19 mouse cellular contexts compared by ENCODE assay signal in the genomic region with DNA sequence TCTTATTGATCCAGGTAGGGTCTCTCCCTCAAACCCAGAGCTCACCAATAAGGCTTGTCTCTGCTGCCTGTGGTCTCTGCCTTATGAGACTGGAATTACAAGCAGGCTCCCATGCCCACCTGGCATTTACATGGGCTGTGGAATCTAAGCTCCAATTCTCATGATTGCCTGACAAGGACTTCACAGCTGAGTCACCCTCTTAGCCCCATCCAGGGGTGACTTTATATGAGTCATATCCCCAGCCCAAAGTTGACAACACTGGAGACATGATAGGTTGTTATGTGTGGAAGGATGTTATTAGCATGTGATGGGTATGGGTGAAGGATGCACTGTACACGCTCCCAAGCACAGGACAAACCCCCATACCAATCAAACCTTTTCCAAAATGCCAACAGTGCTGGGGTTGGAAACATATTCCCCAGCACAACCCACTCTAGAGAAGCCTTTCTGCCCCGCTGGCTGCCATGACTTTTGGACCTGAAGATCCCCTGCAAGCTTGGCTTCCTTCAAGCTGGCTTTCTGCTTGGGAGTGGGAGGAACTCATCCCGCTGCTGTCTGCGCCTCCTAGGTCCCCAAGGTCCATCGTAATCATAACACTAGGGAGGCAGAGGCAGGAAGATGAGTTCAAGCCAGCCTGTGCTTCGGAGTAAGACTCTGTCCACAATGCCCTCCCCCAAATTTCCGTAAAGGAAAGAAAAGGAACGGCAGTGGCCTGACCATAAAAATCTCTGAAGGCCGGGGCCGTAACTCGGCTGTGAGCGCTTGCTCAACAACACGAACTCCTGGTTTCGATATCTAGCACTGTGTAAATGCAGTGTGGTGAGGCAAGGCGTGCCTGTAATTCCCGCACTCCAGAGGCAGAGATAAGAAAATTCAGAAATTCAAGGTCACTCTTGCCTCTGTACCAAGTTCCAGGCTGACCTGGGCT. TPM values are rescaled to one million over a fixed set of nuclear protein-coding genes. Genes with fewer than 3 reads are reported as not detected.
A peak's percentile ranks its signal among the peaks of the same experiment; 100 is the strongest.
DNase-seq lines count a peak whose midpoint lies in the region; ATAC-seq and TF ChIP-seq lines count a peak whose summit lies in the region.
"Had no signal": no experiment of that assay in that cellular context is flagged by ENCODE, and none has a peak within 500 bp of the region (broad histone marks: within the 10 kb centered on the region; RNA-seq: fewer than 3 reads in every experiment).

No protein-coding gene starts in this region.

- no peaks in the 10 kb centered on the region for H3K36me3 ChIP-seq in kidney, postnatal 0 days (ENCODE audit: insufficient read depth, low read length)
- no peaks in the 10 kb centered on the region for H3K36me3 ChIP-seq in intestine, postnatal 0 days (ENCODE audit: control insufficient read depth, insufficient read depth)
- H3K36me3 ChIP-seq in small intestine, adult 2 months (ENCODE audit: control insufficient read depth, insufficient read depth, low read length), result no peaks in the 10 kb centered on the region
- no peaks in the 10 kb centered on the region for H3K36me3 ChIP-seq in midbrain, embryonic 13.5 days
- H3K36me3 ChIP-seq in kidney, embryonic 16.5 days (ENCODE audit: insufficient read depth, low read length), result no peaks in the 10 kb centered on the region
- H3K36me3 ChIP-seq: forebrain, embryonic 15.5 days had no signal

- no peak for TF ChIP-seq POLR2A in bone marrow macrophage, adult 2 months (IDR thresholded peaks at IDR 0.05; ENCODE audit: borderline replicate concordance, low read depth, low read length)
- peak; percentile 54; the same call in 1 of the 2 replicates for TF ChIP-seq POLR2A in small intestine, adult 2 months (IDR thresholded peaks at IDR 0.05; ENCODE audit: low read depth, low read length)

- no peak overlapping the region for H3K4me2 ChIP-seq in kidney, postnatal 0 days (ENCODE audit: low read length)
- H3K4me2 ChIP-seq in intestine, postnatal 0 days (replicated peaks; ENCODE audit: low read depth), result peak overlapping the region; percentile 56
- H3K4me2 ChIP-seq in midbrain, embryonic 13.5 days (replicated peaks), result no peak overlapping the region
- H3K4me2 ChIP-seq in kidney, embryonic 16.5 days (replicated peaks; ENCODE audit: low read depth, low read length), result no peak overlapping the region
- H3K4me2 ChIP-seq: forebrain, embryonic 15.5 days had no signal

- H3K27me3 ChIP-seq in kidney, postnatal 0 days (ENCODE audit: insufficient read depth, low read length), result no peaks in the 10 kb centered on the region
- no peaks in the 10 kb centered on the region for H3K27me3 ChIP-seq in intestine, postnatal 0 days (replicated peaks; ENCODE audit: control insufficient read depth, insufficient read depth, low read length)
- no peaks in the 10 kb centered on the region for H3K27me3 ChIP-seq in small intestine, adult 2 months (ENCODE audit: control insufficient read depth, insufficient read depth, low read length)
- H3K27me3 ChIP-seq in midbrain, embryonic 13.5 days, result no peaks in the 10 kb centered on the region; the same call in 1 of the 2 replicates
- H3K27me3 ChIP-seq in kidney, embryonic 16.5 days (ENCODE audit: insufficient read depth, low read length), result no peaks in the 10 kb centered on the region
- H3K27me3 ChIP-seq: CH12.LX; forebrain, embryonic 15.5 days had no signal

- no peak for TF ChIP-seq CTCF in kidney, postnatal 0 days (IDR thresholded peaks at IDR 0.05; ENCODE audit: low read depth)
- no peak for TF ChIP-seq CTCF in bone marrow macrophage, adult 2 months (IDR thresholded peaks at IDR 0.05; ENCODE audit: low read depth, low read length)
- no peak for TF ChIP-seq CTCF in intestine, postnatal 0 days (IDR thresholded peaks at IDR 0.05; ENCODE audit: low read depth)
- no peak for TF ChIP-seq CTCF in small intestine, adult 2 months (IDR thresholded peaks at IDR 0.05; ENCODE audit: extremely low read depth, insufficient read length, insufficient replicate concordance, low read depth, low read length)

- 0 out of 2 replicates have a peak overlapping the region, but pooled peaks have one; percentile 3 for H3K9ac ChIP-seq in kidney, postnatal 0 days (ENCODE audit: low read depth, low read length)
- H3K9ac ChIP-seq in intestine, postnatal 0 days (ENCODE audit: low read depth, low read length), result no peak overlapping the region
- H3K9ac ChIP-seq in midbrain, embryonic 13.5 days (replicated peaks), result no peak overlapping the region
- no peak overlapping the region for H3K9ac ChIP-seq in kidney, embryonic 16.5 days (replicated peaks; ENCODE audit: low read length)
- H3K9ac ChIP-seq: forebrain, embryonic 15.5 days had no signal

- peaks cover 7% of the 10 kb centered on the region; the same call in 1 of the 2 replicates for H3K4me1 ChIP-seq in kidney, postnatal 0 days (replicated peaks; ENCODE audit: insufficient read depth, low read length)
- H3K4me1 ChIP-seq in bone marrow macrophage, adult 2 months (ENCODE audit: control insufficient read depth, insufficient read depth, low read length), result peaks cover 81% of the 10 kb centered on the region
- H3K4me1 ChIP-seq in intestine, postnatal 0 days (replicated peaks; ENCODE audit: control insufficient read depth, insufficient read depth, low read length), result peaks cover 6% of the 10 kb centered on the region; the same call in 1 of the 2 replicates
- H3K4me1 ChIP-seq in small intestine, adult 2 months (ENCODE audit: control insufficient read depth, insufficient read depth, insufficient read length, low read length), result peaks cover 34% of the 10 kb centered on the region
- H3K4me1 ChIP-seq in midbrain, embryonic 13.5 days (replicated peaks), result peaks cover 10% of the 10 kb centered on the region
- H3K4me1 ChIP-seq in kidney, embryonic 16.5 days (ENCODE audit: insufficient read depth, low read length), result peaks cover 38% of the 10 kb centered on the region

- no peak for ATAC-seq in kidney, postnatal 0 days (replicated peaks; ENCODE audit: low FRiP score, low read depth)
- ATAC-seq in intestine, postnatal 0 days, result peak; percentile 80
- ATAC-seq in midbrain, embryonic 13.5 days, result no peak
- ATAC-seq in kidney, embryonic 16.5 days (ENCODE audit: low FRiP score, low TSS enrichment), result no peak
- ATAC-seq: forebrain, embryonic 15.5 days had no signal

- H3K9me3 ChIP-seq in kidney, postnatal 0 days (replicated peaks; ENCODE audit: low read length), result no peaks in the 10 kb centered on the region
- H3K9me3 ChIP-seq in intestine, postnatal 0 days (ENCODE audit: control insufficient read depth), result no peaks in the 10 kb centered on the region
- no peaks in the 10 kb centered on the region for H3K9me3 ChIP-seq in midbrain, embryonic 13.5 days
- no peaks in the 10 kb centered on the region for H3K9me3 ChIP-seq in kidney, embryonic 16.5 days (ENCODE audit: low read length)
- H3K9me3 ChIP-seq: forebrain, embryonic 15.5 days had no signal

- no peak overlapping the region for H3K27ac ChIP-seq in kidney, postnatal 0 days
- H3K27ac ChIP-seq in bone marrow macrophage, adult 2 months (ENCODE audit: insufficient read depth, low read depth, low read length), result peak overlapping the region; percentile 56
- peak overlapping the region; percentile 72 for H3K27ac ChIP-seq in intestine, postnatal 0 days (ENCODE audit: low read depth, low read length)
- H3K27ac ChIP-seq in small intestine, adult 2 months (ENCODE audit: insufficient read depth, low read depth, low read length), result peak overlapping the region; percentile 95
- H3K27ac ChIP-seq in midbrain, embryonic 13.5 days, result no peak overlapping the region
- H3K27ac ChIP-seq in kidney, embryonic 16.5 days (ENCODE audit: low read length), result no peak overlapping the region
- H3K27ac ChIP-seq: forebrain, embryonic 15.5 days had no signal

- DNase-seq in kidney, postnatal 0 days (ENCODE audit: low spot score), result no peak
- DNase-seq in kidney, postnatal 10 days, result no peak
- no peak for DNase-seq in MN1 (ENCODE audit: low spot score)
- DNase-seq: cerebellum, adult 9-10 months; embryo, embryonic 11 days; heart, postnatal 36 days; lung, postnatal 4 days; right cerebral cortex, postnatal 4 days; thymus, postnatal 4 days had no signal

- WGBS in kidney, postnatal 0 days, result 59% methylated on average over 16 of the region's 16 CpGs
- 45% methylated on average over 16 of the region's 16 CpGs for WGBS in intestine, postnatal 0 days
- WGBS in small intestine, adult 2 months, result 30% methylated on average over 16 of the region's 16 CpGs
- 89% methylated on average over 16 of the region's 16 CpGs for WGBS in midbrain, embryonic 13.5 days
- WGBS in kidney, embryonic 16.5 days, result 70% methylated on average over 16 of the region's 16 CpGs

- H3K4me3 ChIP-seq in kidney, postnatal 0 days (replicated peaks; ENCODE audit: low read depth, low read length), result no peak overlapping the region
- 0 out of 2 replicates have a peak overlapping the region, but pooled peaks have one; percentile 7 for H3K4me3 ChIP-seq in bone marrow macrophage, adult 2 months (ENCODE audit: insufficient read depth, low read length)
- 0 out of 2 replicates have a peak overlapping the region, but pooled peaks have one; percentile 17 for H3K4me3 ChIP-seq in intestine, postnatal 0 days (ENCODE audit: low read depth, low read length)
- peak overlapping the region; percentile 46 for H3K4me3 ChIP-seq in small intestine, adult 2 months (ENCODE audit: low read depth, low read length)
- H3K4me3 ChIP-seq in midbrain, embryonic 13.5 days (replicated peaks), result no peak overlapping the region
- H3K4me3 ChIP-seq in kidney, embryonic 16.5 days (ENCODE audit: low read length), result no peak overlapping the region
- H3K4me3 ChIP-seq: forebrain, embryonic 15.5 days had no signal

RNA-seq across cellular contexts. Expression of a gene that starts 14.3 kb away (rescaled TPM):
- polyA plus RNA-seq in kidney, postnatal 0 days (2015; fragmentation: Nextera tagmentation; extraction: Ambion mirVana), result 592 and 644 TPM in 2 replicates
- 937 and 962 TPM in 2 replicates for polyA plus RNA-seq in bone marrow macrophage, adult 2 months (2012; ENCODE audit: insufficient read depth, insufficient read length, missing spikeins)
- polyA plus RNA-seq in intestine, postnatal 0 days (2015; fragmentation: Nextera tagmentation; extraction: Ambion mirVana), result 461 and 471 TPM in 2 replicates
- polyA plus RNA-seq in small intestine, adult 2 months (2012; rRNA removed), result 11.5 and 25.9 TPM in 2 replicates
- 749 and 804 TPM in 2 replicates for polyA plus RNA-seq in midbrain, embryonic 13.5 days (2015; fragmentation: Nextera tagmentation; extraction: Ambion mirVana)
- 739 and 758 TPM in 2 replicates for polyA plus RNA-seq in kidney, embryonic 16.5 days (2015; fragmentation: Nextera tagmentation; extraction: Ambion mirVana)

RNA-seq across cellular contexts. Expression of a gene that starts 37.7 kb away (rescaled TPM):
- not detected in 2 replicates for polyA plus RNA-seq in kidney, postnatal 0 days (2015; fragmentation: Nextera tagmentation; extraction: Ambion mirVana)
- polyA plus RNA-seq in bone marrow macrophage, adult 2 months (2012; ENCODE audit: insufficient read depth, insufficient read length, missing spikeins), result not detected in 2 replicates
- polyA plus RNA-seq in intestine, postnatal 0 days (2015; fragmentation: Nextera tagmentation; extraction: Ambion mirVana), result not detected in 2 replicates
- 23.4 TPM in 1 of 2 replicates, not detected in the other for polyA plus RNA-seq in small intestine, adult 2 months (2012; rRNA removed)
- not detected in 2 replicates for polyA plus RNA-seq in midbrain, embryonic 13.5 days (2015; fragmentation: Nextera tagmentation; extraction: Ambion mirVana)
- not detected in 2 replicates for polyA plus RNA-seq in kidney, embryonic 16.5 days (2015; fragmentation: Nextera tagmentation; extraction: Ambion mirVana)
- polyA plus RNA-seq: forebrain, embryonic 15.5 days; limb, embryonic 14.5 days; midbrain, postnatal 0 days; neural tube, embryonic 11.5 days had no signal

RNA-seq across cellular contexts. Expression of a gene that starts 58.5 kb away (rescaled TPM):
- polyA plus RNA-seq in kidney, postnatal 0 days (2015; fragmentation: Nextera tagmentation; extraction: Ambion mirVana), result not detected in 2 replicates
- polyA plus RNA-seq in bone marrow macrophage, adult 2 months (2012; ENCODE audit: insufficient read depth, insufficient read length, missing spikeins), result not detected in 2 replicates
- 9.1 and 13.6 TPM in 2 replicates for polyA plus RNA-seq in intestine, postnatal 0 days (2015; fragmentation: Nextera tagmentation; extraction: Ambion mirVana)
- 42.4 and 23,172 TPM in 2 replicates for polyA plus RNA-seq in small intestine, adult 2 months (2012; rRNA removed)
- not detected in 2 replicates for polyA plus RNA-seq in midbrain, embryonic 13.5 days (2015; fragmentation: Nextera tagmentation; extraction: Ambion mirVana)
- polyA plus RNA-seq in kidney, embryonic 16.5 days (2015; fragmentation: Nextera tagmentation; extraction: Ambion mirVana), result not detected in 2 replicates
- polyA plus RNA-seq: forebrain, embryonic 15.5 days; midbrain, postnatal 0 days; neural tube, embryonic 11.5 days had no signal

Comparison
In these comparisons a context has a peak if more than half of its experiments do, and no peak if none do; other contexts are left out.
1. H3K27ac ChIP-seq: peak in bone marrow macrophage, adult 2 months (single experiment), intestine, postnatal 0 days (single experiment) and small intestine, adult 2 months (single experiment); none in kidney, postnatal 0 days (single experiment), midbrain, embryonic 13.5 days (single experiment) and kidney, embryonic 16.5 days (single experiment).
2. H3K4me3 ChIP-seq: peak in bone marrow macrophage, adult 2 months (single experiment), intestine, postnatal 0 days (single experiment) and small intestine, adult 2 months (single experiment); none in kidney, postnatal 0 days (single experiment), midbrain, embryonic 13.5 days (single experiment) and kidney, embryonic 16.5 days (single experiment).
3. RNA of a gene that starts 14.3 kb away (polyA plus RNA-seq): 937 to 962 TPM in bone marrow macrophage, adult 2 months, 739 to 758 TPM in kidney, embryonic 16.5 days, 749 to 804 TPM in midbrain, embryonic 13.5 days, 592 to 644 TPM in kidney, postnatal 0 days and 461 to 471 TPM in intestine, postnatal 0 days; 11.5 to 25.9 TPM in small intestine, adult 2 months; every median in the first group is over 10 times any median in the second.